Mouse (Mus musculus): ENCODE results near the gene Zfp455.

DNA sequence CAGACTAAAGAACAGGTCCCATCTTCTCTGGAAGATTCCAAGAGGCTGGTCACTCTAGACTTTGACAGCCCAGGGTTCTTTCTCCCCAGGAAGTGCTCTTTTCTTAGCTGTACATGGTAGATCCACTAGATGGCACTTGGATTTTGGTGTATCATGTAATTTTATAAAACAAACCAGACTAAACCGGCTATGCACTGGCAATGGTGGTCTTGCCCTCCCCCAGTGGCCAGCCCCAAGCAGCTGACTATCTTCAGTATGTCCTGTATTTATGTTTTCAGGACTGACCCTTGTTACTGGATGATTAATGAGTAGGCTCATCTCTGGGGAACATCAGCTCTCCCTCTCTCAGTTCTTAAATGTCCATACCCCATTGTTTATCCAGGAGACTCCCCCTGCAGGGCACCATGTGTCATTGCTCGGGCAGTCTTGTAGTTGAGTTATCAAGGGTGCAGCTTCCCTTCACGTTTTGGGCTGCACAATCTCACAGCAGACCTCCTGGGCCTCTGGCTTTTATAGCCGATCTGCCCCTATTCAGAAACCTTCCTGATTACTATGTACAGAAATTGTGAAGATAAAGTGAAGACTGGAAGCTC is 19.8 kb downstream of the Zfp455 start:
- TF ChIP-seq GATA1 (IDR thresholded peaks at IDR 0.05; ENCODE audit: borderline replicate concordance, low read length) (no peak), FLI1 (IDR thresholded peaks at IDR 0.05; ENCODE audit: low read length) (no peak)

All from megakaryocyte, embryonic 14.5 days (primary cell).